Mouse (Mus musculus): ENCODE results near the gene Nipsnap3a. TPM values are rescaled to one million over a fixed set of nuclear protein-coding genes. Genes with fewer than 3 reads are reported as not detected.

Gene Nipsnap3a
- polyA plus RNA-seq, 1 experiment from 2014 or later: not detected

GRCm38 (mm10) chr4:53014421-53014820, 25.3 kb downstream of the Nipsnap3a start:
- Histone ChIP-seq H3K27ac (no peak overlapping the region), H3K27me3 (no peaks in the 10 kb centered on the region), H3K4me2 (no peak overlapping the region), H3K4me3 (replicated peaks) (no peak overlapping the region), H3K4me1 (replicated peaks) (peaks cover 11% of the 10 kb centered on the region), H3K9ac (no peak overlapping the region), H3K36me3 (peaks cover 35% of the 10 kb centered on the region), H3K9me3 (replicated peaks) (no peaks in the 10 kb centered on the region)
- no peak for DNase-seq
- no peak for ATAC-seq (ENCODE audit: low read depth)
- 77% methylated on average over 7 of the region's 7 CpGs for WGBS (ENCODE audit: insufficient replicate concordance)

- Histone ChIP-seq H3K9ac (no peak overlapping the region), H3K27ac (no peak overlapping the region), H3K9me3 (replicated peaks) (no peaks in the 10 kb centered on the region), H3K4me2 (no peak overlapping the region), H3K4me1 (replicated peaks) (peaks cover 11% of the 10 kb centered on the region), H3K27me3 (no peaks in the 10 kb centered on the region), H3K36me3 (peaks cover 42% of the 10 kb centered on the region), H3K4me3 (replicated peaks) (no peak overlapping the region)
- WGBS (ENCODE audit: insufficient replicate concordance): 83% methylated on average over 3 of the region's 3 CpGs
- ATAC-seq (ENCODE audit: low read depth) (no peak), DNase-seq (no peak)
Observed at GRCm38 (mm10) chr4:53015024-53015423, 26.0 kb downstream of the Nipsnap3a start.

- no peaks in the 10 kb centered on the region for H3K9me3 ChIP-seq (replicated peaks)
- H3K9ac ChIP-seq: no peak overlapping the region
- ATAC-seq (ENCODE audit: low read depth) (no peak), DNase-seq (no peak)
- no peak overlapping the region for H3K4me2 ChIP-seq
- H3K27me3 ChIP-seq: no peaks in the 10 kb centered on the region
- peaks cover 59% of the 10 kb centered on the region for H3K36me3 ChIP-seq
- 66% methylated on average over 1 of the region's 1 CpGs for WGBS (ENCODE audit: insufficient replicate concordance)
- H3K27ac ChIP-seq: no peak overlapping the region
- no peaks in the 10 kb centered on the region for H3K4me1 ChIP-seq (replicated peaks)
- no peak overlapping the region for H3K4me3 ChIP-seq (replicated peaks)
Observed at GRCm38 (mm10) chr4:53018392-53018791, 29.3 kb downstream of the Nipsnap3a start.

GRCm38 (mm10) chr4:53023189-53023925, 34.3 kb downstream of the Nipsnap3a start:
- ATAC-seq (ENCODE audit: low read depth) (peak; percentile 78), DNase-seq (no peak)
- no peaks in the 10 kb centered on the region for H3K9me3 ChIP-seq (replicated peaks)
- H3K36me3 ChIP-seq: peaks cover 35% of the 10 kb centered on the region
- 81% methylated on average over 14 of the region's 14 CpGs for WGBS (ENCODE audit: insufficient replicate concordance)
- H3K27ac ChIP-seq: peak overlapping the region; percentile 54
- H3K4me1 ChIP-seq (replicated peaks): no peaks in the 10 kb centered on the region
- H3K4me2 ChIP-seq: no peak overlapping the region
- no peak overlapping the region for H3K4me3 ChIP-seq (replicated peaks)
- H3K27me3 ChIP-seq: no peaks in the 10 kb centered on the region
- H3K9ac ChIP-seq: no peak overlapping the region

- no peak overlapping the region for H3K4me2 ChIP-seq
- no peak for ATAC-seq (ENCODE audit: low read depth)
- H3K27ac ChIP-seq: no peak overlapping the region
- no peak overlapping the region for H3K9ac ChIP-seq
- H3K4me1 ChIP-seq (replicated peaks): no peaks in the 10 kb centered on the region
- DNase-seq: no peak
- H3K27me3 ChIP-seq: no peaks in the 10 kb centered on the region
- H3K9me3 ChIP-seq (replicated peaks): no peaks in the 10 kb centered on the region
- H3K4me3 ChIP-seq (replicated peaks): no peak overlapping the region
- peaks cover 27% of the 10 kb centered on the region for H3K36me3 ChIP-seq
- 68% methylated on average over 4 of the region's 4 CpGs for WGBS (ENCODE audit: insufficient replicate concordance)
Observed at GRCm38 (mm10) chr4:53024397-53024796, 35.3 kb downstream of the Nipsnap3a start.

GRCm38 (mm10) chr4:53027811-53028210, 38.7 kb downstream of the Nipsnap3a start:
- Histone ChIP-seq H3K27me3 (no peaks in the 10 kb centered on the region), H3K9ac (no peak overlapping the region), H3K4me3 (replicated peaks) (no peak overlapping the region), H3K4me2 (no peak overlapping the region), H3K4me1 (replicated peaks) (no peaks in the 10 kb centered on the region), H3K9me3 (replicated peaks) (no peaks in the 10 kb centered on the region), H3K36me3 (peaks cover 10% of the 10 kb centered on the region), H3K27ac (no peak overlapping the region)
- WGBS (ENCODE audit: insufficient replicate concordance): 51% methylated on average over 3 of the region's 3 CpGs
- no peak for ATAC-seq (ENCODE audit: low read depth)
- DNase-seq: no peak

GRCm38 (mm10) chr4:53030326-53030948, 41.4 kb downstream of the Nipsnap3a start:
- WGBS (ENCODE audit: insufficient replicate concordance): 49% methylated on average over 8 of the region's 8 CpGs
- DNase-seq (no peak), ATAC-seq (ENCODE audit: low read depth) (no peak)
- Histone ChIP-seq H3K4me1 (replicated peaks) (no peaks in the 10 kb centered on the region), H3K36me3 (peaks cover 5% of the 10 kb centered on the region), H3K4me2 (no peak overlapping the region), H3K9ac (no peak overlapping the region), H3K9me3 (replicated peaks) (no peaks in the 10 kb centered on the region), H3K27ac (no peak overlapping the region), H3K27me3 (no peaks in the 10 kb centered on the region), H3K4me3 (replicated peaks) (no peak overlapping the region)

GRCm38 (mm10) chr4:53043819-53044218, 54.7 kb downstream of the Nipsnap3a start:
- Histone ChIP-seq H3K9me3 (replicated peaks) (no peaks in the 10 kb centered on the region), H3K27ac (no peak overlapping the region), H3K4me1 (replicated peaks) (no peaks in the 10 kb centered on the region), H3K4me3 (replicated peaks) (no peak overlapping the region), H3K36me3 (peaks cover 35% of the 10 kb centered on the region), H3K27me3 (no peaks in the 10 kb centered on the region), H3K4me2 (no peak overlapping the region), H3K9ac (no peak overlapping the region)
- DNase-seq (no peak), ATAC-seq (ENCODE audit: low read depth) (no peak)
- WGBS (ENCODE audit: insufficient replicate concordance): 79% methylated on average over 8 of the region's 8 CpGs

GRCm38 (mm10) chr4:53045807-53046206, 56.7 kb downstream of the Nipsnap3a start:
- DNase-seq: no peak
- Histone ChIP-seq H3K4me1 (replicated peaks) (no peaks in the 10 kb centered on the region), H3K9ac (no peak overlapping the region), H3K4me2 (no peak overlapping the region), H3K27ac (no peak overlapping the region), H3K9me3 (replicated peaks) (no peaks in the 10 kb centered on the region), H3K27me3 (no peaks in the 10 kb centered on the region), H3K4me3 (replicated peaks) (no peak overlapping the region), H3K36me3 (peaks cover 41% of the 10 kb centered on the region)
- WGBS (ENCODE audit: insufficient replicate concordance): 65% methylated on average over 7 of the region's 7 CpGs
- no peak for ATAC-seq (ENCODE audit: low read depth)

- Histone ChIP-seq H3K36me3 (peaks cover 44% of the 10 kb centered on the region), H3K27ac (no peak overlapping the region), H3K27me3 (no peaks in the 10 kb centered on the region), H3K9ac (no peak overlapping the region), H3K4me1 (replicated peaks) (no peaks in the 10 kb centered on the region), H3K4me3 (replicated peaks) (no peak overlapping the region), H3K9me3 (replicated peaks) (no peaks in the 10 kb centered on the region), H3K4me2 (no peak overlapping the region)
- ATAC-seq (ENCODE audit: low read depth): no peak
- WGBS (ENCODE audit: insufficient replicate concordance): 64% methylated on average over 9 of the region's 9 CpGs
- no peak for DNase-seq
Observed at GRCm38 (mm10) chr4:53046238-53047022, 57.4 kb downstream of the Nipsnap3a start.

All from liver, embryonic 13.5 days (tissue).